ENCODE assay signal across 8 mouse cellular contexts in the genomic region with DNA sequence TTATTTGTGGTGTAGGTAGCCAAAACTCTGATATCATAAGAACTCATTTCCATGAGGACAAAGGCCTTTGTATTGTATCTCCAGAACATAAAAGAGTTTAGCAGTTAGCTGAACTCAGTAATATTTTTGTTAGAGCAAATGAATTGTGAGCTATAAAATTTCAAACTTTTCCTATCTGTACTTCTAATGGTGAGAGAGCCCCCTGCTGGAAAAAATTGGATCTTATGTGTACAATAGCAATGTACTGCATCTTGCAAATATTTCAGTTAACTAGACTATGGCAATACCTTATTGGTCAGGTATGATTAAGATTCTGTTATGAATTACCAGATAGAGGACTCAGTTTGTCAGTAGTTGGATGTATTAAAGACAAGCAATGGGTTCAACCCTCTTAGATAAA. TPM values are rescaled to one million over a fixed set of nuclear protein-coding genes. Genes with fewer than 3 reads are reported as not detected.
DNase-seq lines count a peak whose midpoint lies in the region; ATAC-seq and TF ChIP-seq lines count a peak whose summit lies in the region.

No protein-coding gene starts in this region.

- H3K27me3 ChIP-seq in heart, embryonic 12.5 days (replicated peaks), result no peaks in the 10 kb centered on the region
- no peaks in the 10 kb centered on the region for H3K27me3 ChIP-seq in spleen, adult 2 months (ENCODE audit: control insufficient read depth, insufficient read depth, low read length)
- no peaks in the 10 kb centered on the region for H3K27me3 ChIP-seq in intestine, embryonic 16.5 days (replicated peaks; ENCODE audit: control insufficient read depth, insufficient read depth, low read length)

- H3K27ac ChIP-seq in heart, embryonic 12.5 days (ENCODE audit: poor library complexity, severe bottlenecking), result no peak overlapping the region
- no peak overlapping the region for H3K27ac ChIP-seq in spleen, adult 2 months (ENCODE audit: insufficient read depth, low read length)
- H3K27ac ChIP-seq in intestine, embryonic 16.5 days (ENCODE audit: low read length), result no peak overlapping the region

- DNase-seq in heart, adult 18-20 months, result peak; percentile 29 to 77
- DNase-seq in spleen, adult 2 months (ENCODE audit: low read depth in 1 of 2, low spot score in 2 of 2), result peak; percentile 13 to 22
- DNase-seq in spleen, adult 12 weeks (ENCODE audit: low spot score), result no peak
- peak; percentile 81 for DNase-seq in brain, adult 2 months (ENCODE audit: low read depth, low spot score)
- DNase-seq in layer of hippocampus, adult 11-12 months (ENCODE audit: low spot score), result peak; percentile 75
- peak; percentile 3 for DNase-seq in retina, postnatal 7 days (ENCODE audit: low read depth, low spot score)

- ATAC-seq in heart, embryonic 12.5 days (ENCODE audit: insufficient number of reproducible peaks, low FRiP score), result no peak
- ATAC-seq in intestine, embryonic 16.5 days, result no peak

- no peak overlapping the region for H3K4me3 ChIP-seq in heart, embryonic 12.5 days
- H3K4me3 ChIP-seq in spleen, adult 2 months (ENCODE audit: extremely low read depth, insufficient read depth, insufficient read length), result no peak overlapping the region
- no peak overlapping the region for H3K4me3 ChIP-seq in intestine, embryonic 16.5 days (ENCODE audit: low read length)

- no peaks in the 10 kb centered on the region for H3K4me1 ChIP-seq in heart, embryonic 12.5 days (replicated peaks)
- no peaks in the 10 kb centered on the region for H3K4me1 ChIP-seq in spleen, adult 2 months (ENCODE audit: control insufficient read depth, insufficient read depth, insufficient read length)
- no peaks in the 10 kb centered on the region for H3K4me1 ChIP-seq in intestine, embryonic 16.5 days (ENCODE audit: control insufficient read depth, insufficient read depth, low read length)

- H3K9me3 ChIP-seq in heart, embryonic 12.5 days (replicated peaks), result no peaks in the 10 kb centered on the region
- H3K9me3 ChIP-seq in intestine, embryonic 16.5 days (ENCODE audit: control insufficient read depth, low read length), result no peaks in the 10 kb centered on the region

- H3K9ac ChIP-seq in heart, embryonic 12.5 days, result no peak overlapping the region
- H3K9ac ChIP-seq in intestine, embryonic 16.5 days (ENCODE audit: low read depth, low read length), result no peak overlapping the region

- TF ChIP-seq POLR2A in spleen, adult 2 months (IDR thresholded peaks at IDR 0.05; ENCODE audit: low read depth, low read length), result no peak

- H3K36me3 ChIP-seq in heart, embryonic 12.5 days, result no peaks in the 10 kb centered on the region
- no peaks in the 10 kb centered on the region for H3K36me3 ChIP-seq in spleen, adult 2 months (ENCODE audit: control insufficient read depth, insufficient read depth, low read length)
- no peaks in the 10 kb centered on the region for H3K36me3 ChIP-seq in intestine, embryonic 16.5 days (ENCODE audit: control insufficient read depth, insufficient read depth, low read length)

- no peak for TF ChIP-seq CTCF in spleen, adult 2 months (IDR thresholded peaks at IDR 0.05; ENCODE audit: extremely low read depth, insufficient read depth, insufficient read length, insufficient replicate concordance)

- H3K4me2 ChIP-seq in heart, embryonic 12.5 days, result no peak overlapping the region
- H3K4me2 ChIP-seq in intestine, embryonic 16.5 days (ENCODE audit: low read depth, low read length), result no peak overlapping the region

RNA-seq across cellular contexts. Expression of a gene that starts 28.1 kb away (rescaled TPM):
- total RNA-seq in heart, adult 18-20 months (2021), result 10 to 100 TPM; 44.7 to 52.5 TPM
- 105 and 107 TPM in 2 replicates for polyA plus RNA-seq in heart, embryonic 12.5 days (2016; fragmentation: Nextera tagmentation; extraction: Ambion mirVana)
- 63.4 and 67.1 TPM in 2 replicates for polyA plus RNA-seq in spleen, adult 2 months (2012; rRNA removed)
- 130 and 136 TPM in 2 replicates for polyA plus RNA-seq in intestine, embryonic 16.5 days (2015; fragmentation: Nextera tagmentation; extraction: Ambion mirVana)
